Mouse (Mus musculus) layer of hippocampus, postnatal 25 days (tissue): ENCODE measurements around the gene Gan. TPM values are rescaled to one million over a fixed set of nuclear protein-coding genes. Genes with fewer than 3 reads are reported as not detected.

Experiments
- DNase-seq, 2 experiments: peaks; one replicate each; pipeline ENCODE4 v3.0.0; 2022; ENCODE audit warnings: mixed read lengths in 2 of 2, low spot score in 1 of 2; ENCODE audit errors: extremely low spot score in 1 of 2
- total RNA-seq, 2 experiments: library from RNA; stranded (reverse); gene quantifications; 2 replicates each; pipeline ENCODE4 v1.2.3; 2021

Gene Gan
- 10 to 100 TPM; 15.0 to 18.3 TPM for total RNA-seq

DNA sequence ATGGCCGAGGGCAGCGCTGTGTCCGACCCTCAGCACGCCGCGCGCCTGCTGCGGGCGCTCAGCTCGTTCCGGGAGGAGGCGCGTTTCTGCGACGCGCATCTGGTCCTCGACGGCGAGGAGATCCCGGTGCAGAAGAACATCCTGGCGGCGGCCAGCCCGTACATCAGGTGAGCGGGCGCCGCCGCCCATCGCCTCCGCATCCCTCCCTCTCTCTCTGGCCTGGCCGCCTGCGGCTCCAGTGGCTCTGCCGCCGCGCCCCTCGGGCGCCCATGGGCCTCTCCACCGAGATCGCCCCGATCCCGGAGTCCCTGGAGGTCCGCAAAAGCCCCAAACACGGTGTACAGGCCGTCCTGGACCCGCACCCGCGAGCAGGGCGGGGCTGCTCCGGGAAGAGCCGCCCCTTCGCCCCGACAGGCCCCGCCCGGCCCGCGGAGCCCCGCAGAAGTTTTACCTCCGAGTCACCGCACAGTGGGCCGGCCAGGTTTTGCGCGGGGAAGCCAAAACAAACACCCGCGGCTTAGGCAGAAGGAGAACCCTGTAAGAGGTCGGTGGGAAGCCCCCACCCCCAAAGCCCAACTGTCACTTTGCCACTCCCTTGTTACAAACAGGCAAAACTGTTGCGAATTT, at the start of gene Gan:
Gene Gan, plus strand, starts transcription at position 1 of the 627 bp plus-strand sequence.
- peak in 1 of 2 experiments; percentile 13 for DNase-seq

DNA sequence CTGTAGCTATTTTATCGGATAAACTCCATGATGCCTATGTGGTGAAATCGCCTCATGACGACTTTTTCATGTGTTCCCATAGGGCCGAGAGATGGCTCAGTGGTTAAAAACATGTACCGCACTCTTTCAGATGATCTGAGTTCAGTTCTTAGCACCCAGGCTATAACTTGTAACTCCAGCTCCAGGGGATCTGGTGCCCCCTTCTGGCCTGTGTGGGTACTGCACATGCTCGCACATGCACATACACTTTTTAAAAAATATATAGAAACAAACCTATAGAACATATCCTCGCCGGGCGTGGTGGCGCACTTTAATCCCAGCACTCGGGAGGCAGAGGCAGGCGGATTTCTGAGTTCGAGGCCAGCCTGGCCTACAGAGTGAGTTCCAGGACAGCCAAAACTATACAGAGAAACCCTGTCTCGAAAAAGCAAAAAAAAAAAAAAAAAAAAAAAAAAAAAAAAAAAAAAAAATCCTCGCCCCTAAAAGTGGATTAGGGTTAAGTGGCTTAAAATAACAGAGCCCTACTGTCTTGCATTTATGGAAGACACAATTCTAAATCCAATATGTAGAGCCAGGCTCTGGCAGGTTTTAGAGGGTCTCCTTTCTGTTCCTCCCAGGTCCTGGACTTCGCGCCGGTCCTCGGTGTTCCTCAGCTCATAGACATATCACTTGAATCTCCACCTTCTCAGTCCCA, 48.8 kb upstream of the Gan start:
- no peak for DNase-seq

DNA sequence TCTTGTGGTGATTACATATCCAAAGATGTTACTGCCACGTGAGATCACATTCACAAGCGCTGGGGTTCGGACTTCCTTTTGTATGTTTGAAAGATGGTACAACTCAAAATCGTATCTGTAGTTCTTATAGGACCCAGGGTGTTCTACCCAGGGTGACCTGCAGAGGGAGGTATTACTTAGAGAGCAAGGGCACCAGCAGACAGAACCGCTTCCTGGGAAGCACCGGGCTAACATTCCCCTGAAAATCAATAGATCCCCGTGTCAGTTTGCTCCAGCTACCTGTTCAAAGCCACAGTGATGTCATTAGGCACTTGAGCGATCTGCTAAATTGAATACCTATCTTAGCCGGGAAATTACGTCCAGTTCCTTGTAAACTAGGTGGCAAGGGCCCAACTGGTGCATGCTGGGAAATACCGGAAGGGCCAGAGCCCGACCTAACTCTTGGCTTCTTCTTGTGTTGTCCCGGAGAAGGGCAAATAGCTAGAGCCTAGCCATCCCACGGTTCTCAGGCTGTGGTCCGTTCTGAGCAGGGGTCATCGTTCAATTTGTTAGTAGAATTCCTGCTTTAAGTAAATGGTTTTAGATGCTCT, 48.0 kb upstream of the Gan start:
- DNase-seq, result peak in 1 of 2 experiments; percentile 70

DNA sequence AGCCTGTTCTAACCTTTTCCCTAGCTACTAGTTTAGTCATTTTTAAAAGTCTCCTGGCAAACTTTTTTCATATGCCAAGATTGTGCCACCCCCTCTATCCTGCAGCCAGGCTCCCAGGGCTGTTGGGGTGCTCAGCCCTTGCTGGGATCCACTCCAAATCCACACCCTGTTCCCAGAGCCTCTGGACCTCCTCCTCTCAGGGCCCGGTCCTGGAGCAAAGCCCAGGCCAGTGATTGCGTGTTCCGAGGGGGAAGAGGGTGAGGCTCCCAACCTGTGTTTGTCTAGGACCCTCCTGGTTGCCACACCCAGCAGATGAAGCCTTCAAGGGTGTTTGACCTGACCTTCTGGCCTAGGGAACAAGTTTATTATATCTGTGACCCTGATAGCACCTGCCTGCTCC, 46.3 kb upstream of the Gan start:
- no peak for DNase-seq

GRCm38 (mm10) chr8:117112261-117112660, 45.7 kb upstream of the Gan start:
- DNase-seq, result no peak

DNA sequence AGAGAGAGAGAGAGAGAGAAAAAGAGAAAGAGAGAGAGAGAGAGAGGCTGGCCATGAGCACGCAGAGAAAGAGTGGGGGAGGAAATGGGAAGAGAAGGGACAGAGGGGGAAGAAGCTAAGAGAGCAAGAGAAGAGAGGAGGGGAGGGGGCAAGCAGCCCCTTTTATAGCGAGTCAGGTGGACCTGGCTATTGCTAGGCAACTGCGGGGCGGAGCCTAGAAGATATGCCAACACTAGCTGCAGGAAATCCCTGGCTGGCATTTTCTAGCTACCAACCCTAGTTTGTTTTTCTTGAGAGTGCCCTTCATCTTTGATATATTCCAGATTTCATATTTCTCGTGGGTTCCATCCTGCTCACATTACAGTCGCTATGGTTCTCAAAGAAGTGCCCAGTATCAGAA, 42.8 kb upstream of the Gan start:
- DNase-seq, result no peak

DNA sequence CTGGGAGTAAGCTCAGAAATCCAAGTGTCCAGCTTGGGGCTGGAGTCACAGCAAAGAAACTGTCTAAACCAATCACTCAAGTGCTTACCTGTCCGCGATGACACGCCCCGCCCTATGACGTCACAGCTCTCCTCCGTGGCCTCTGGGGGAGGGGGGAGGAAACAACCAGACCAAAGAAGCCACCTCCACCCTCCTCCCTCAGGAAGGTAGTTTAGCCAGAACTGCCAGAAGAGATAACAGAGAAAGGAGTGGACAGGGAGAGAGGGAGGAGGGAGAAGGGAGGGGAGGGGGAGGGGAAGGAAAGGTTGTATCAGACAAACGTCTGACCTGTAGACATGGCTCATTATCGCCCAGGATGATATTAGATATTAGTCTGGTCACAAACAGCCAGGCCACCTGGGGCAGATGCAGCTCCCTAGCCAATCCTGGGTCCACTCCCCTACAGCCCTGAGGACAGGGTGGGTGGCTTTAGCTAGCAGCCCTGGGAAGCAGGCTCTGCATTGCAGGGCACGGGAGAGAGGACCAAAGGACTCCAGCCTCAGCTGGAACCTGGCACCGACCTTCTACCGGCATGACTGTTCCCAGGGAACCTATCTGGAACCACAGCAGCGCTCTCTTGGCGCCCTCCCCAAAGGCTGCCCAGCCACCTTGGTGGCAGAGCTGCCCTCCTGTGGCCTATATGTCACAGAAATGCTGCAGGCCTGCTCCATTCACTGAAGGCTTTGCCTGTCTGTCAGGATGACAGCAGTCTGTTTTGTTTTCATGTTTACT, 42.1 kb upstream of the Gan start:
- no peak for DNase-seq

DNA sequence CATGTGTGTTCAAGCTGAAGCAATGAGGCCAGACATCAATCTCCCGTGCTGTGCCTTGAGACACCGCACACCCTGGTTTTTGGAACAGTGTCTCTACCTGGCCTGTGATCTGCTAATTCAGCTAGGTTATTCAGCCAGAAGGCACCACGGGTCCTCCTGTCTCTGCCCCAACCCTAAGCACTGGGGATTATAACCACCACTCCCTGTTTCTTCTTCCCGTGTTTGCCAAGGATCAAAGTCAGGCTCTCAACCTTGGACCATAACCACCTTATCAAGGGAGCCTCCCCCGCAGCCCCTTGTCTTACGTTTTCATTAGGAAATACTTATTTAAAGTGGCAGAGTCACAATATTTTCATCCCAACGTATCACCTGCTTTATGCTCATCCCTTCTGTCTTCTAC, 41.4 kb upstream of the Gan start:
- DNase-seq, result no peak

- no peak for DNase-seq
Observed at GRCm38 (mm10) chr8:117118409-117118808, 39.5 kb upstream of the Gan start.

DNA sequence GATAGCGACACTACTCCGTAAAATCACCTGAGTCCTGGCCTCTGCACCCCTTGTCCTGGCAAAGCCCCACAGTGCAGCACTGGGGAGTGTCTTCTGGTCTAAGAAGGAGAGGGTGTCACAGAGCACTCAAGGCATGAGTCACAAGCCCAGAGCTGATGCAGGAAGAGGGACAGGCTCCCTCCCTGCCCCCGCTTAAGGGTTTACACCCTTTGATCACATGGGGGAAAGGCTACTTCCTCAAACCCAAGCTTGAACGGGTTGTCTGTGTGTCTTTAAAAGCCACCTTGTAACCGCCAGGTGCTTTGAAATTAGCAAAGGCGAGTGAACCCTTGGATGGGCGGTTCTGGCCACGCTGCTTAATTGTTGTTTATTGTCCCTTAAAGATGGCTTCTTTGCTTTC, 36.7 kb upstream of the Gan start:
- DNase-seq, result no peak

- no peak for DNase-seq
Observed at GRCm38 (mm10) chr8:117123850-117124633, 33.9 kb upstream of the Gan start.

DNA sequence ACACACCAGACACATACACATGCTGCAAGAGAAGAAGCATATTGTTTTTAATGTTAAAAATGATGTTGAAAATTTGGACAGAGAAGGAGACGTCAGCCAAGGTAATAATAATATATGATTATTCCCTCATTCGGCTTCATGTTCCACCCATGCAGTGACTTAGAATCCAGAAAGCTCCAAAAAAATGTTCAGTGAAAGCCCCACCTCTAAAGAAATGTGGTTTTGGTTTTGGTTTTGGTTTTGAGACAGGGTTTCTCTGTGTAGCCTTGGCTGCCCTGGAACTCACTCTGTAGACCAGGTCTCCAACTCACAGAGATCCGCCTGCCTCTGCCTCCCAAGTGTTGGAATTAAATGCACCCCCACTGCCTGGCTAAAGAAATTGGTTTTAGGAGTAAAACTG, 32.1 kb upstream of the Gan start:
- no peak for DNase-seq

- no peak for DNase-seq
Observed at GRCm38 (mm10) chr8:117126411-117126810, 31.5 kb upstream of the Gan start.

GRCm38 (mm10) chr8:117127063-117127462, 30.9 kb upstream of the Gan start:
- no peak for DNase-seq

- no peak for DNase-seq
Observed at GRCm38 (mm10) chr8:117133702-117134101, 24.2 kb upstream of the Gan start.

- DNase-seq, result no peak
Observed at GRCm38 (mm10) chr8:117136351-117136750, 21.6 kb upstream of the Gan start.

DNA sequence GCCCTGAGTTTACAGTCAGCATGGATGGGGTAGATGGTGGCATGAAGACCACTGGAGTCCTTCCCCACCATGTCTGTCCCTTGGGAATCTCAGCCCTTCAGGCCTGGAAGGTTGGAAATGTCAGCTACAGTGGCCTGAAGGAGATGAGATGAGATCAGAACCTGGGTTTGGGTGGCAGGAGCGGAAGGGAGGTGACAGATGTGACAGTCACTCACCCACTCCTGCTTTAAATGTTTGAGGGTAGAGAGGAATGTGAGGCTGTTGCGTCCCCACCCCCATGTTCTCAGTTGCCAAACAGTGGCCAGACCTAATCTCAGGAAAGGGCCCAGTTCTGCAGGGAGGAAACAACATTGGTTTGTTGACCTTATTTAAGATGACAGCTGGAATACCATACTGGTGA, 21.2 kb upstream of the Gan start:
- no peak for DNase-seq

- no peak for DNase-seq
Observed at GRCm38 (mm10) chr8:117137357-117137756, 20.6 kb upstream of the Gan start.

- no peak for DNase-seq
Observed at GRCm38 (mm10) chr8:117148520-117148919, 9.4 kb upstream of the Gan start.

GRCm38 (mm10) chr8:117156149-117156548, 1.8 kb upstream of the Gan start:
- no peak for DNase-seq
